Mouse (Mus musculus) spleen, adult 18-20 months (tissue): ENCODE data around the gene Ntn5.
A peak's percentile ranks its signal among the peaks of the same experiment; 100 is the strongest.

Source experiments
- DNase-seq, 2 experiments: peaks; one replicate each; pipeline ENCODE4 v3.0.0; 2022; ENCODE audit warnings: mixed read lengths in 2 of 2

Ntn5 gene

DNA sequence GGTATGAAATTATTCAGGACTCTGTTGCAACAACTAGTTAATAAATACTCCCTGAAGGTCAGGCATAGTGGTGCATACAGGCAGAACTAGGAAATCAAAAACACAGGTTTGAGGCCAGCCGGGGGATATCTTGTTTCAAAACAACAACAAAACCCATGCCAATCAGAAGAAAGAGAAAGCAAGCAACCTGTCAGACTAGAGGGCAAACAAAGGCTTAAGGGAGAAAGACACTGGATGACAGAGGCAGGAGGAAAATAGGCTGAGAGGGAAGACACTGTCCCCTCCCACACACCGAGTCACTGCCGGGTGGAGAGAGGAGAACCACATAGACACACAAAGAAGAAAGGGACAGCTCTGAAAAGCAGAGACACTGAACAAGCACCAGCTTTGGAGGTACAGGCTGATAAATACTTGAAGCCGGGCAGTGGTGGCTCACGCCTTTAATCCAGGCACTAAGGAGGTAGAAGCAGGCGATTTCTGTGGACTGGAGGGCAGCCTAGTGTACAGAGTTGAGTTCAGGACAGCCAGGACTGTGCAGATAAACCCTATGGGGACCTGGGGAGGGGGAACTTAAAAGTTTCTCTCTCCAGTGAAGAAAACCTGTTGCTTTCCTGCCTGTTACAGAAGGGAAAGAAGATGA lies 30.2 kb downstream of the Ntn5 start:
- DNase-seq, result no peak

GRCm38 (mm10) chr7:45714630-45715089 lies 30.8 kb downstream of the Ntn5 start:
- DNase-seq, result no peak

DNA sequence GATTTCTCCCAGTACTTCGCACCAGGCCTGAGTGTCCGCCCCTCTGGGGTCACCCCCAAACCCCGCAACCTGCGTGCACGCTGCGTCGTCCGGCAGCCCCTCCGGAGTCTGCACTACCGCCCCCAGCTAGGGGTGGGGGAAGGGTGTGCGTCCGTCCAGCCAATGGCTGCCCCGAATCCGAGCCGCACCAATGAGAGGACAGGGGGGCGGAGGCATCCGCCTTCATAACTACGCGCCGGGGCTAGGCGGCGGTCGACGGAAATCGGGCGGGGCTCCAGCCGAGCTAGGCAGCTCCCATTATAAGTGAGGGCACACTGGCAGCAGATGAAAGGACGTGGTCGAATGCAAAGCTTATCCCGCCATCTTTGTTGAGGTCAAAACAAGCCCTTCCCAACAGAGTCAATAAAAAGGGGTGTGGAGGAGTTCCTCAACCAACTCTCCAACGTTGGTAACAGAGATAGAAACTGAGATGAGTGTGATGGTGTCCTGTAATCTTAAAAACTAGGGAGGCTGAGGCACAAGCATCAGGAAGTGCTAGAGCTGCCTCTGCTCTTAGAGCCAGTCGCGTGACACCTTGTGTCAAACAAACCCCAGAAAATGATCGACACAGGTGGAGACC lies 31.4 kb downstream of the Ntn5 start, which contains the start of gene Rpl18:
Gene Rpl18 (plus strand): TSS at position 368 of the 619 bp plus-strand sequence.
- peak; percentile 91 to 96 for DNase-seq

DNA sequence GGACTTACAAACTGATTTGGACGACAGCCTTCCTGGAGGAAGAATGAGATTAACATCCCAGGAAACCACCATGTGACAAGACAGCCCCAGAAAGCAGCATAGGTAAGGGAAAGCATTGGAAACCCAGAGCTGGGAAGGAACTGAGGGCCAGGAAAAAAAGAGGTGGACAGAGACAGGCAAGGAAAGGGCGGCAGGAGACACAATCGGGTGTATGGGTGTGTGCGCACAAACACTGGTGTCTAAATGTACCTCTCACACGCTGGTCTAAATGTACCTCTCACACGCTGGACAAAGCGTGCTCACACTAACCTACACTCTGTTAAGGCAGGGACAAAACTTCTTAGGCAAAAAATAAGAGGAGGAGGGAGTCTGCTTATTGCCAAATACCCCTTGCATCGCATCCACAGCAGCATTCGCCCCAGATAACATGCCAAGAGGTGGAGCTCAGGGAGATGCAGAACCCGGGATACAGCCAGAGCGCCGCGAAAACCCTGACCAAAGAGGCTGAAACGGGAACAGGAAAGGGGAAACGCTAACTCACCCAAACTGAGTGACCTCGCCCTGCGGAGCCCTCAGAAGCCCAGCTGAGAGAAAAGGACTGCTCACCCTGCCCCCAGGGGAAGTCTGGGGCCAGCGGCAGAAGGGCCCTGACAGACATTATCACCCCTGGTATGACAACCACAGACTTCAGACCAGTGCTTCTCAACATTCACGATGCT lies 32.1 kb downstream of the Ntn5 start:
- DNase-seq, result no peak

DNA sequence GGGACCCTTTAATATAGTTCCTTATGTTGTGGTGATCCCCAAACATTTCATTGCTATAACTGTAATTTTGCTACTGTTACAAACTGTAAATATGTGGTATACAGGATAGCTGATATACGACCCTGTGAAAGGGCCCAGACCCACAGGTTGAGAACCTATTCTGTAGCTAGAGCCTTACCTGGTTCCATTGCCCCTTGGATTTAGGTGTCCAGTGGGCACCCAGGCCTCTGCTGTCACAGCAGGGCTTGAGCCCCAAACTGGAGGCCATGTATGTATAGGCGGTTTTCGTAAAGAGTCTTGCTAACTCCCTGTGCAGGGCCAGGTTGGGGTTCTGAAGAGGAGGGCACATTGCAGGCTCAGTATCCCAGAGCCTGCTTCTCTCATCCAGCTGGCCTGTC lies 32.6 kb downstream of the Ntn5 start:
- DNase-seq, result no peak

DNA sequence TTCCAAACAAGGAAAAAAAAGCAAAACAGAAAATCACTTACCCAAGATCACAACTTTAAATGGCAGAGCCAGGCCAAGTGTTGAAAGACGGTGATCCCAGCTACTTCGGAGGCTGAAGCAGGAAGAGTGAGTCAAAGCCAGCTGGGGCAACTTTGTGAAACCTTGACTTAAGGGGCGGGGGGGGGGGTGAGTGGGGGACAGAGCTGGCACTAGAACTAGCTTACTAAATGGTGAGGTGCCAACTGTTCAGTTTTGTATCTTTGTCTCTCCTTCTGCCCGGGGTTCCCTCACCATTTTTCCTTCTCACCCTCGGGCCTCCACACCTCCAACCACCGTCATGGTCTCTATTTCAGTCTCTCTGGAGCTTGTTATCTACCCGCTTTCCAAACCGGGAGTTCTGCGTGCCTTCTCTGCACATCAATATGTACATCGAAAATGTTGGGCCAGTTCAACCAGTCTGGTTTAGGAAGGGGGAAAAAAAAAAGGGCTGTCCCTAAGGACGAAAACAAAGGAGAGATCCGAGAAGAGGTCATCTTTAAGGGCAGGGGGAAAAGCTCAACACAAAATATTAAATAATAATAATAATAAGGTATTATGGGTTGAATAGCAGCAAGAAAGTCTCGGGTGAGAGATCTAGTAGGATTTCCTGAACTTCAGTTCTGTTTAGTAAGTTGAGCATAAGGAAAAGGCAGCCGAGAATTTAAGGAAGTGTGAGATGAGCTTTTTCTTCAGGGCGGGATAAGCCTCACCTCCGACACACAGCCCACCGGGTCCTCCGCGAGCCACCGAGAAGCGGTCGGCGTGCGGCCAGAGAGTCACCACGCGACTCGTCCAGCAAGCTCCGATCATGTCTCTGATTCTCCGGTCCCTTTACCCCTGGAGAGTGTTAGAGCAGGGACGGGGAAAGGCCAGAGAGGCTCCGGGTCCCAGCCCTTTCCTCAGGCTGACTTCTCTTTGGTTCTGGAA lies 33.4 kb downstream of the Ntn5 start:
- no peak for DNase-seq

GRCm38 (mm10) chr7:45717918-45718297 lies 34.1 kb downstream of the Ntn5 start, which contains the start of gene Sphk2:
Gene Sphk2 (minus strand): TSS chr7:45718002.
- peak; percentile 97 for DNase-seq

GRCm38 (mm10) chr7:45718331-45718730 lies 34.5 kb downstream of the Ntn5 start:
- DNase-seq, result no peak

DNA sequence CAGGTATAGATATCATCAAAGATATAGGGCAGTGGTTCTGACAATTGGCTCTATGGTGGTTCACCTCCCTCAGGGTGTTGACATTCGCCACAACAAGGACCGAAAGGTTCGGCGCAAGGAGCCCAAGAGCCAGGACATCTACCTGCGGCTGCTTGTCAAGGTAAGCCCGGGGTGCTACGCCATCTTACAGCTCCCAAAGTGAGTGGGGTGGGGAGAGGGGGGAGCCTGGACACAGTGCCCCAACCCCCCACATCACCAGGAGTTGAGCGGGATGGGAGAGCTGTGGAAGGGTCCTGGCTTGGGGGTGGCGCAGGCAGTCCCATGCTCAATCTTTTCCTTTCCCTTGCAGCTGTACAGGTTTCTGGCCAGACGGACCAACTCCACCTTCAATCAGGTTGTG lies 35.4 kb downstream of the Ntn5 start:
- DNase-seq, result no peak

GRCm38 (mm10) chr7:45719738-45720412 lies 36.1 kb downstream of the Ntn5 start:
- no peak for DNase-seq

DNA sequence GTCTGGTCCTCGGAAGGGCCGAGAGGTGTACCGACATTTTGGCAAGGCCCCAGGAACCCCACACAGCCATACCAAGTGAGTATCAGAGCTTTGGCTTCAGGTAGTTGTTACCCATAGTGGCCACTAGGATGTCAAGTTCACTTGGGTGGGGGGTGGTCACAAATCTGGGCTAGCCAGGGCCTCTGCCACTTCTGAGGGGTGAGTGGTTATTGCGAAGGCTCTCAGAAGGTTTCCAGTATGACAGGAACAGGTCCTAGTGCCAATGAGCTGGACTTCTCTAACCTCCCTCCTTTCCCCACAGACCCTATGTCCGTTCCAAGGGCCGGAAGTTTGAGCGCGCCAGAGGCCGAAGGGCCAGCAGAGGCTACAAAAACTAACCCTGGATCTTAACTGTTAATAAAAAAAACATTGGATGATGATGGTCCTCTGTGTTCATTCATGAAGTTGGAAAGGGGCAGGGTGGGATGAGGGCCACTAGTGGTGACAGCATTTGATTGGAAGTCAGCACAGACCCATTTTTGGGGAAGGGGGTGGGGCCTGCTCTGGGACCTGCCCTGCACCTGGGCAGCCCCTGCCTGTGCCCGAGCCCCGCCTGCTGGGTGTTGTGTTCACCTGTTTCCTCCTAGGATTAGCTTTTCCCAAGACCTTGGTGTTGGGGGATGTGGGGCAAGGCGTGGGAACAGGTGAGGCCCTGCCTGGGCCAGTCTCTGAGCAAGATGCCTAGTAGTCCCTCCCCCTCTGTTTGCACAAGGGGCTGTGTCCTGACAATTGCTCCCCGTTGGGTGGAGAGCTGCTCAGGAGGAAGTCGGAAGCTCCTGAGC lies 36.8 kb downstream of the Ntn5 start, which contains the start of gene Fam83e:
Gene Fam83e (plus strand): TSS at position 800 of the 821 bp plus-strand sequence.
- DNase-seq, result no peak

- no peak for DNase-seq
Measured at GRCm38 (mm10) chr7:45721234-45721571, 37.4 kb downstream of the Ntn5 start.

DNA sequence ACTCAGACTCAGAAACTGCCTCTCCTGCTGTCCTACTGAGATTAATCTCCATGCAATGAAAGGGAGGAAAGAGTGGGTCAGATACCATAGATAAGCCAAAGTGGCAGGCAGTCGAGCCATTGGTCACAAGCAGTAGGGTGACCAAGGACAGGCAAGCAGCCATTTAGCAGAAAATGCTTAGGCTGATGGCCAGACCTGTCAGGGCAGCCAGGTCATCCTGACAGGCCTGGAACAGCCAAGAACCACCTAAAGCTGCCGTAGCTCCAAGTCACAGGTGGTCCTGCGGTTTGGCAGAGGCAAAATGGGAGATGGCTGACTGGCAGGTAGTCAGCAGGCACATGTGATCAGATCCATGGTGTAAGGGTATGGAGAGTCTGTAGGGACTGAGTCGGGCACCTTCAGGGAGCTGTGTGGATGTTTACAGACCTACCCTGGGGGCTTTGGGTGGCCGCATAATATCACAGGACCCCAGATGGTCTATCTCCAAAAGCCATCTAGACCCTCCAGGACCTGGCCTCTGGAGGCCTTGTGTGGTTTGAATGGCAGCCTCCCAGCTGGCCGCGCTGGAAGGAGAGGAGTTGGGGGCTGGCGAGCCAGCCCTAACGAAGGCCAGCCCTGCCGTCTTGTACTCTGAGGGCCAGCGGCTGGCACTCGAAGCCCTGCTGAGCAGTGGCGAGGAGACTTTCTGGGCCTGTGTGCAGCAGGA lies 38.0 kb downstream of the Ntn5 start:
- no peak for DNase-seq

GRCm38 (mm10) chr7:45722348-45722713 lies 38.5 kb downstream of the Ntn5 start:
- DNase-seq, result no peak

DNA sequence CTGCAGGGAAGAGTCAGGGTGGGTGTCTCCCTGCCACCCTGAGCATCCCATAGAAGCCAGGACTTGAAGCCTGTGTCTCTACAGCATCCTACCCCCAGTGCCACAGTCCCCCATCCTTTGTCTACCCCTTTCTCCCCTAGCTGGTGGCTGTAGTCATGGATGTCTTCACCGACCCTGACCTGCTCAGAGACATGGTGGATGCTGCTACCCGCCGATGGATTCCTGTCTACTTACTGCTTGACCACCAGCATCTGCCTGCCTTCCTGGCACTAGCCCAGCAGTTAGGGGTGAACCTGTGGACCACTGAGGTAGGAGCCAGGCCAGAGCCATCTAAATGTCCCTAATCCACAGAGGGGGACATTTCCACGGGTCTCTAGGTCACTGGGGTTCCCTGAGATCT lies 39.5 kb downstream of the Ntn5 start:
- no peak for DNase-seq

GRCm38 (mm10) chr7:45723781-45724180 lies 40.0 kb downstream of the Ntn5 start:
- DNase-seq, result no peak

DNA sequence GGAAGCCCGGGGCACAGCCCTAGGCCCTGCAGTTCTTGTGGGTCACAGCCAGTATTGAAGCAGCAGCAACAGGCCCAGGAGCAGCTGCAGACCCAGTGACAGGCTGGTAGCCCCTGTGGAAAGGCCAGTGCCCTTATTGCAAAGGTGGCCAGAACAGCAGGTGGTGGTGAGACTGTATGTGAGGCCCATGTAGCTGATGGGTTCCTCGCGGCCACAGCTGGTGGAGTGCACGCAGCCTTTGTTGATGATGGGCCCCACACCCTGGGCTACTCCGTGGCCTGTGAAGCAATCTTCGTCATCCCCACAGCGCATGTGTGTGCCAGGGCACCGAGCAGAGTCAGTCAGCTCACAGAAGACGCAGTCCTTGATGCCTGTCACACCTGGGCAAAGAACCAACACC lies 41.3 kb downstream of the Ntn5 start:
- no peak for DNase-seq

- no peak for DNase-seq
Measured at GRCm38 (mm10) chr7:45725713-45726112, 41.9 kb downstream of the Ntn5 start, which contains the start of gene Spaca4. Gene Spaca4 (minus strand): TSS chr7:45725813.

GRCm38 (mm10) chr7:45726419-45726818 lies 42.6 kb downstream of the Ntn5 start:
- no peak for DNase-seq

GRCm38 (mm10) chr7:45727625-45728024 lies 43.8 kb downstream of the Ntn5 start:
- no peak for DNase-seq
